Mouse (Mus musculus): ENCODE measurements around the gene Nr5a1. TPM values are rescaled to one million over a fixed set of nuclear protein-coding genes. Genes with fewer than 3 reads are reported as not detected.

The Nr5a1 gene
- polyA plus RNA-seq, 1 experiment from 2014 or later = 0.21 TPM

DNA sequence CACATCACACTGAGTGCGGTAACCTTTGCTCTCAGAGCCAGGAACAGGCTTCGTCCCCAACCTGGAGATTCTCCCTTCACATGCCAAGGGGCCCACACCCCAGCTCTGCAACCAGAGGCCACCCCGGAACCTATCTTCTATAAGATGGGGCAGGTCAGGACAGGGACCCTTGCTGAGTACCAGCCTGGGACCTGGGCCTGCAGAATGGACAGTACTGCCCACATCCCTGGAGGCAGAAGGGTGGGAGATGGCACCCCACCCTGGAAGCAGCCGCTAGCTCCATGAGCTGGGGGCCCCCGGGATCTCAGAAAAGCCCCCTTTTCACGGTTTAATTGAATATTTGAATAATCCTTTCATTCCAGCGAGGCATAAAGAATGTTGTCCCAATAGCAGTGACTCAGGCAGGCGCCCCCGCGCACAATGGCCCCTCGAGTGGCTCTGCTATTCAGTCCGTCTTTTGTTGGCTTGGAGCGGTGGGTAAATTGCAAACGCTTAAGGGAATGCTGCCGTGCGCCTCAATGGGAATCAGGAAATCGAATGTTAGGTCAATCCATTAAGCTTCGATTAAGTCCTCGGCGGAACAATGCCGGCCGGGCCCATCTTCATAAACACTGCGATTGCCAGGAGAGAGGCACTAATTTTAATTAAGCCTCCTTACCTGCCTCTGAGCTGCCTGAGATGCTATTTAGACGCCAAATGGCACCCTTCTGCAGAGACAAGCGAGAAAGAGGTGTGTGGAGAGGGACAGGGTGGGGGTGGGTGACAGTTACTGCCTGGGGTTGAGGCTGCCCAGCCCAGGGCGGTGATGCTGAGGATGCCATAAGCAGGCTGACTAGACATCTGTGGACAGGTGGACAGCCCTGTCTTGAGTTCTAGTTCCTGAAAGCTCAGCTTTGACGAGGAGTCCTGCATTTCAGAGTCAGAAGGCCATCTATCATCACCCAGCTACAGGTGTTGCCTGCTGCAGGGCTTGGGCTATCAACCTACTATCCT is 16.9 kb downstream of the Nr5a1 start:
- no peak for DNase-seq (ENCODE audit: low spot score)
- H3K4me1 ChIP-seq (ENCODE audit: control insufficient read depth, insufficient read depth, low read length) = 0 out of 2 replicates have a peak, but pooled peaks cover 3% of the 10 kb centered on the region
- H3K4me2 ChIP-seq (ENCODE audit: low read depth, low read length) = no peak overlapping the region
- ATAC-seq (ENCODE audit: low read depth) = no peak
- H3K36me3 ChIP-seq (ENCODE audit: control insufficient read depth, insufficient read depth, low read length) = no peaks in the 10 kb centered on the region
- no peak overlapping the region for H3K9ac ChIP-seq (ENCODE audit: low read depth, low read length)
- H3K9me3 ChIP-seq (ENCODE audit: control insufficient read depth, low read length) = no peaks in the 10 kb centered on the region
- H3K27me3 ChIP-seq (replicated peaks; ENCODE audit: control insufficient read depth, insufficient read depth, low read length) = peaks cover 25% of the 10 kb centered on the region
- 41% methylated on average over 27 of the region's 27 CpGs for WGBS
- no peak overlapping the region for H3K4me3 ChIP-seq (ENCODE audit: low read depth, low read length)
- H3K27ac ChIP-seq (replicated peaks; ENCODE audit: low read depth, low read length) = no peak overlapping the region

DNA sequence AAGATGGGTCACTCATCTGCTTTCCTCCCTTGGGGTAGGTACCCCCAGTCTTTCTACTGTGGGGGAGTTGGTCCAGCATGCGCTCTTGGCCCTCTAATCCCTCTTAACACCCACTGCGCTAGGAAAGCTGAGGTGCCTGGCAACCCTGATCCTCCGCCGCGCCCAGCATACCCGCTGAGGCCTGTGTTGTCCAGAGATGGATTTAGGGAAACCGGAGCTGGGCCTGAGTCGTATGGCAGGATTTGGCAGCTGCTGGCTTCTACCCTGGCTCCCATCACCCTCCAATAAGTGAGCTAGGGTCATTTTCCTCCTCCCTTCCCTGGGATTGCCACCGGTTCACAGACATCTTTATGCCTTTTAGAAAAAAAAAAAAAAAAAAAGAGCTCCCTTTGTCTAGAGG is 18.6 kb downstream of the Nr5a1 start:
- Histone ChIP-seq H3K36me3 (ENCODE audit: control insufficient read depth, insufficient read depth, low read length) (no peaks in the 10 kb centered on the region), H3K4me3 (ENCODE audit: low read depth, low read length) (no peak overlapping the region), H3K9me3 (ENCODE audit: control insufficient read depth, low read length) (no peaks in the 10 kb centered on the region), H3K9ac (ENCODE audit: low read depth, low read length) (no peak overlapping the region), H3K27me3 (replicated peaks; ENCODE audit: control insufficient read depth, insufficient read depth, low read length) (peaks cover 25% of the 10 kb centered on the region), H3K4me1 (ENCODE audit: control insufficient read depth, insufficient read depth, low read length) (0 out of 2 replicates have a peak, but pooled peaks cover 3% of the 10 kb centered on the region), H3K27ac (replicated peaks; ENCODE audit: low read depth, low read length) (no peak overlapping the region), H3K4me2 (ENCODE audit: low read depth, low read length) (no peak overlapping the region)
- DNase-seq (ENCODE audit: low spot score) (peak; percentile 53), ATAC-seq (ENCODE audit: low read depth) (peak; percentile 71; the same call in 1 of the 2 replicates)
- WGBS = 46% methylated on average over 9 of the region's 9 CpGs

DNA sequence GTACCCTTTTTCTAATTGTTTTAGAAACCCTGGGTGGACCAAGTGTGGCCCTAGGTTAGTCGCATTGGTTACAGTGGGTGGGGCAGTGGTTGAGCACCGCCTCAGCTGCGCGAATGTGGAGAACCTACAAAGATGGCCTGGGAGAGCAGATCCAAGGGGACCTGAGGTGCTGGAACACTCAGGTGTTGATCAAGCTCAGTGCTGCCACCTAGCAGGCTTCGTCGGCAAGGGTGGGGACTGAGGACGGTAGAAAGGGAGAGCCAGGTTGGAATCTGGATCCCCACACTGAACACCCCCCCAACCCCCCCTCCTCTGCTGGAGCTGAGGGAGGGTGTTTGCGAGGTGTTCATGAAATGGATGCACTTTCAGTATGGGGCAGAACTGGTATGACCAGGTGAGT is 22.8 kb downstream of the Nr5a1 start:
- 0 out of 2 replicates have a peak, but pooled peaks cover 5% of the 10 kb centered on the region for H3K4me1 ChIP-seq (ENCODE audit: control insufficient read depth, insufficient read depth, low read length)
- H3K36me3 ChIP-seq (ENCODE audit: control insufficient read depth, insufficient read depth, low read length) = no peaks in the 10 kb centered on the region
- 19% methylated on average over 7 of the region's 8 CpGs for WGBS
- H3K27ac ChIP-seq (replicated peaks; ENCODE audit: low read depth, low read length) = no peak overlapping the region
- no peak overlapping the region for H3K4me2 ChIP-seq (ENCODE audit: low read depth, low read length)
- DNase-seq (ENCODE audit: low spot score) (peak; percentile 42), ATAC-seq (ENCODE audit: low read depth) (no peak)
- no peak overlapping the region for H3K9ac ChIP-seq (ENCODE audit: low read depth, low read length)
- H3K4me3 ChIP-seq (ENCODE audit: low read depth, low read length) = no peak overlapping the region
- H3K27me3 ChIP-seq (replicated peaks; ENCODE audit: control insufficient read depth, insufficient read depth, low read length) = peaks cover 17% of the 10 kb centered on the region; the same call in 1 of the 2 replicates
- no peaks in the 10 kb centered on the region for H3K9me3 ChIP-seq (ENCODE audit: control insufficient read depth, low read length)

DNA sequence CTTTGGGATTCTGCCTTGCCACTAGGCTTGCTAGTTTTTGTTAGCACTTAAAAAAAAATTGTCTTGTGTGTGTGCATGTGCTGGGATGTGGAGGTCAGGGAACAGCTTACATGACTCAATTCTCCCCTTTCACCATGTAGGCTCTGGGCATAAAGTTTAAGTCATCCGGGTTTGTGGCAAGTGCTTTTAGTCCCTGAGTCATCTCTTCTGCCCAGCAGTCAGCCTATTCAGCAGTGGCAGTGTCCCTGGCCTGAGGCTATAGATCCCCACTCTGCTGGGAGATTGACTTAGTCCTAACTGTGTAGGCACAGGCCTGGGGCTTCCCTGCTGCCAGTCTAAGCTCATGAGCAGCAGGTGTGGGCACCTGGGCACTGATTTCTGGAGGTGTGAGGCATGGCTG is 24.5 kb downstream of the Nr5a1 start:
- H3K4me2 ChIP-seq (ENCODE audit: low read depth, low read length) = no peak overlapping the region
- no peak for ATAC-seq (ENCODE audit: low read depth)
- H3K9ac ChIP-seq (ENCODE audit: low read depth, low read length) = no peak overlapping the region
- peaks cover 6% of the 10 kb centered on the region; the same call in 1 of the 2 replicates for H3K27me3 ChIP-seq (replicated peaks; ENCODE audit: control insufficient read depth, insufficient read depth, low read length)
- WGBS = 50% methylated on average over 1 of the region's 1 CpGs
- H3K27ac ChIP-seq (replicated peaks; ENCODE audit: low read depth, low read length) = no peak overlapping the region
- DNase-seq (ENCODE audit: low spot score) = no peak
- no peaks in the 10 kb centered on the region for H3K36me3 ChIP-seq (ENCODE audit: control insufficient read depth, insufficient read depth, low read length)
- 0 out of 2 replicates have a peak, but pooled peaks cover 5% of the 10 kb centered on the region for H3K4me1 ChIP-seq (ENCODE audit: control insufficient read depth, insufficient read depth, low read length)
- no peaks in the 10 kb centered on the region for H3K9me3 ChIP-seq (ENCODE audit: control insufficient read depth, low read length)
- no peak overlapping the region for H3K4me3 ChIP-seq (ENCODE audit: low read depth, low read length)

DNA sequence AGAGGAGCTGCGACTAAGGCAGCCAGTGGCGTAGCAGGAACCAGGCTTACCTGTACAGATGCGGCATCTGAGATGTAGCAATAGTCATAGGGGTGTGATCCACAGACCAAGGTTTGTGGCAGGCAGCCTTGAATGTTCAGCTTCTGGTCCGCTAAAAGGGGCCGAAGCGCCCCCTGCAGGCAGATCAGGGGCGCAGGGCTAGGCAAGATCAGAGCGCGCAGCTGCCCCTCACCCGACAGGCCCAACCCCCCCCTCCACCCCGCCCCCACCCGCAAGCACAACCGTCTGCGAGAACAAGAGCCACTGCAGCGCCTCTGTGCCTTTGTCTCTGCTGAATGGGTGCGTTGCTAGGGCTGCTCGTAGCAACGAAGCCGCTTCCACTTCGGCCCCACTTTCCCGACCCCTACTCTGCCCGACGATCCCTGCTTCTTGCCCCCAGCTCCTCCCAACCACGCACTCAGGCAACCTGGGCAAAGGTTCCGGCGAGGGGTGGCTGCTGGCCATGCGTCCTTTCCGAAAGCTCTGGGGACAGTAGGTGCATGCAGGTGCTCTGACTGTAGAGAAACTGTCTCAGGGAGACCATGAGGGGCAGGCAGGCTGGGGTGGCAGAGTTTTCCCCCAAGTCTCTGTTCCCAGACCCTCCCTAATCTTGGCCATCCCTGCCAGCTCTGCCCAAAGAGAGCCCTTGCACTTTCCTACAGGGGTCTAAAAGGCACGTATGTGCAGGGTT is 25.4 kb downstream of the Nr5a1 start:
- H3K9ac ChIP-seq (ENCODE audit: low read depth, low read length) = peak overlapping the region; percentile 54

DNA sequence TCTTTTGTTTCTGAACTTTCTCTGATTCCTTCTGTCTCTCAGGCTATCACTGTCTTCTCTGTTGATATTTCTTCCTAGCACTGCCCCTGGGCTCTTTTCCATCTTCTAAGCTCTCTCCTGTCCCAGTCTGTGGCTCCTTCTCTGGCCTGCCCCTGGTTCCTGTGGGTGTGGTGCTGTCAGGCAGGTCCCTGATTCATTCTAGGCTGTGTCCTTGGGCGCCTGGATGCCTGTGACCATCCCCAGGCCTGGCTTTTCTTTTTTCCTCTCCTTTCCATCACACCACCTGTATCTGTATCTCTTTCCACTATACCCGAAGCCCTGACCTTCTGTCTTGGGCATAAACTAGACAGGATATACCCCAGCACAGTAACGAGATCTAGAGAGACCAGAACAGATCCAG is 28.6 kb downstream of the Nr5a1 start:
- Histone ChIP-seq H3K36me3 (ENCODE audit: control insufficient read depth, insufficient read depth, low read length) (no peaks in the 10 kb centered on the region), H3K9ac (ENCODE audit: low read depth, low read length) (no peak overlapping the region), H3K27ac (replicated peaks; ENCODE audit: low read depth, low read length) (no peak overlapping the region), H3K4me1 (ENCODE audit: control insufficient read depth, insufficient read depth, low read length) (0 out of 2 replicates have a peak, but pooled peaks cover 5% of the 10 kb centered on the region), H3K4me3 (ENCODE audit: low read depth, low read length) (no peak overlapping the region), H3K9me3 (ENCODE audit: control insufficient read depth, low read length) (no peaks in the 10 kb centered on the region), H3K27me3 (replicated peaks; ENCODE audit: control insufficient read depth, insufficient read depth, low read length) (peaks cover 6% of the 10 kb centered on the region; the same call in 1 of the 2 replicates), H3K4me2 (ENCODE audit: low read depth, low read length) (no peak overlapping the region)
- WGBS = 70% methylated on average over 3 of the region's 3 CpGs
- ATAC-seq (ENCODE audit: low read depth) (no peak), DNase-seq (ENCODE audit: low spot score) (no peak)

More for the DNA sequence above, 25.4 kb downstream of the Nr5a1 start:
- Histone ChIP-seq H3K36me3 (ENCODE audit: control insufficient read depth, insufficient read depth, low read length) (no peaks in the 10 kb centered on the region), H3K4me2 (ENCODE audit: low read depth, low read length) (peak overlapping the region; percentile 58), H3K9me3 (ENCODE audit: control insufficient read depth, low read length) (no peaks in the 10 kb centered on the region), H3K27me3 (replicated peaks; ENCODE audit: control insufficient read depth, insufficient read depth, low read length) (peaks cover 6% of the 10 kb centered on the region; the same call in 1 of the 2 replicates), H3K27ac (replicated peaks; ENCODE audit: low read depth, low read length) (no peak overlapping the region), H3K4me1 (ENCODE audit: control insufficient read depth, insufficient read depth, low read length) (0 out of 2 replicates have a peak, but pooled peaks cover 5% of the 10 kb centered on the region), H3K4me3 (ENCODE audit: low read depth, low read length) (peak overlapping the region; percentile 31)
- DNase-seq (ENCODE audit: low spot score) (peak; percentile 62), ATAC-seq (ENCODE audit: low read depth) (peak; percentile 87)
- 10% methylated on average over 9 of the region's 29 CpGs for WGBS

DNA sequence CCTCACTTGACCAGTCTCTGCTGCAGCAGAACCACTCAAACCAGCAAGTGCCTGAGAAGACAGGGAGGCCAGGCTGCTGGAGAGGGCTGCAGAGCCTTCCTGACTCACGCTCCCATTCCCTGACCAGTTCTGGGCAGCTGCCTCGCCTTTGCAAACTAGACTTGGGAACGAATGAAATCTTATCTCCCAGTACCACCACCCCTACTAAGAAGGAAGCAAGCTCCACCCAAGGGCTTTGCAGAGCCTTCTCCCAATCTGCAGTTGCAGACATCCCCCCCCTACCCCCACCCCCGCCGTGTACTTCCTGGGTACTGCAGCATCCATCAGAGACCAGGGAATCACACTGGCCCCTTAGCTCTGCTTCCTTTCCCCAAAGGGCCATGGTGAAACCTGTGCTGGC is 31.3 kb downstream of the Nr5a1 start:
- DNase-seq (ENCODE audit: low spot score) = no peak
- Histone ChIP-seq H3K27ac (replicated peaks; ENCODE audit: low read depth, low read length) (no peak overlapping the region), H3K4me2 (ENCODE audit: low read depth, low read length) (no peak overlapping the region), H3K4me1 (ENCODE audit: control insufficient read depth, insufficient read depth, low read length) (no peaks in the 10 kb centered on the region), H3K27me3 (replicated peaks; ENCODE audit: control insufficient read depth, insufficient read depth, low read length) (no peaks in the 10 kb centered on the region), H3K4me3 (ENCODE audit: low read depth, low read length) (no peak overlapping the region), H3K9ac (ENCODE audit: low read depth, low read length) (no peak overlapping the region), H3K36me3 (ENCODE audit: control insufficient read depth, insufficient read depth, low read length) (no peaks in the 10 kb centered on the region), H3K9me3 (ENCODE audit: control insufficient read depth, low read length) (no peaks in the 10 kb centered on the region)
- ATAC-seq (ENCODE audit: low read depth) = no peak
- 76% methylated on average over 5 of the region's 5 CpGs for WGBS

DNA sequence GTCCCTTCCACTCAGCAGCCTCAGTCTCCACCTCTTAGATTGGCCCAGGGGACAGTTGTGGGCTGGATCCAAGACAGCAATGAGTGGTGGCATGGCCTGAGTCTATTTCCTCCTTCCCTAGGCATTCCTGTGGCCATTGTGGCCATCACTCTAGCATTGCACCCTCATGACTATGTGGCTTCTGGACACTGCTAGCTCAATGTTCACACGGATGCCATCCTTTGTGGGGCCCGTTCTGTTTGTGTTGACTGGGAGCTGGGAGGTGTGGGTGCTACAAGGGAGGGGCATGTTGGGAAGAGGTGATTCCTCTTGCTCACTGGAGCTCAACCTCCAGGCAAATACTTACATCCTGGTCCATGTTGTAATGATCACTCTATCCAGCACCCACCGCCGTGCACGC is 32.1 kb downstream of the Nr5a1 start:
- WGBS = 75% methylated on average over 5 of the region's 5 CpGs
- H3K4me3 ChIP-seq (ENCODE audit: low read depth, low read length) = no peak overlapping the region
- H3K9me3 ChIP-seq (ENCODE audit: control insufficient read depth, low read length) = no peaks in the 10 kb centered on the region
- no peaks in the 10 kb centered on the region for H3K4me1 ChIP-seq (ENCODE audit: control insufficient read depth, insufficient read depth, low read length)
- no peak for DNase-seq (ENCODE audit: low spot score)
- H3K27ac ChIP-seq (replicated peaks; ENCODE audit: low read depth, low read length) = no peak overlapping the region
- no peak for ATAC-seq (ENCODE audit: low read depth)
- H3K9ac ChIP-seq (ENCODE audit: low read depth, low read length) = no peak overlapping the region
- no peaks in the 10 kb centered on the region for H3K36me3 ChIP-seq (ENCODE audit: control insufficient read depth, insufficient read depth, low read length)
- no peak overlapping the region for H3K4me2 ChIP-seq (ENCODE audit: low read depth, low read length)
- no peaks in the 10 kb centered on the region for H3K27me3 ChIP-seq (replicated peaks; ENCODE audit: control insufficient read depth, insufficient read depth, low read length)

All from embryonic facial prominence, embryonic 14.5 days (tissue).